Mouse (Mus musculus): ENCODE data around the gene Tlcd1.

GRCm38 (mm10) chr11:78137584-78137983 is 38.9 kb upstream of the Tlcd1 start:
- TF ChIP-seq CTCF (IDR thresholded peaks at IDR 0.05; ENCODE audit: low read depth) (no peak), EP300 (IDR thresholded peaks at IDR 0.05; ENCODE audit: low read depth) (no peak)

Data from heart, postnatal 0 days (tissue).